Mouse (Mus musculus) cerebellum, adult 2 months (tissue): ENCODE data around the gene Nod2.

Source experiments
- CTCF ChIP-seq: fragments of 200-500 bp; IDR thresholded peaks from 2 replicates; pipeline ENCODE4 v1.5.1; 2011; ENCODE audit warnings: low read depth, mild to moderate bottlenecking, control low read depth, low read length, moderate library complexity, borderline replicate concordance; ENCODE audit not compliant: insufficient read depth
- POLR2A ChIP-seq: fragments of 200-500 bp; IDR thresholded peaks from 2 replicates; pipeline ENCODE4 v1.6.1; 2011; ENCODE audit warnings: low read length, control low read depth, borderline replicate concordance; ENCODE audit not compliant: insufficient read depth

DNA sequence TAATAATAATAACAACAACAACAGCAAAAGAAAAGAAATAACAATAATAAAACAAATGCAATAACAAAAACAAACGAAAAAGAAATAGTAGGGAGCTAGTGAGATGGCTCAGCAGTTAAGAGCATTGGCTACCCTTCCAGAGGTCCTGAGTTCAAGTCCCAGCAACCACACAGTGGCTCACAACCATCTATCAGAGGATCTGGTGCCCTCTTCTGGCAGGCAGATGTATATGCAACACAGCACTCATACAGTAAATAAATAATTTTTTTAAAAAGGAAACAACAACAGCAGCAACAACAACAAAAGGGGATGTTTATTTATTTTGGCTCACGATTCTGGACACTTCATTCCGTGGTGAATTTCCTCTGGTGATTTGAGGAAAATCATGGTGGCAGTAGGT is 27.6 kb upstream of the Nod2 start:
- TF ChIP-seq POLR2A: no peak
- TF ChIP-seq CTCF: peak; percentile 33; the same call in 1 of the 2 replicates
